Mouse (Mus musculus): ENCODE measurements at regions not wholly inside any gene's neighbourhood (a gene's known extent, or its start where the extent isn't known, plus 50 kb on each side); places are given as distances from the start of the nearest gene placed in this dataset.

DNA sequence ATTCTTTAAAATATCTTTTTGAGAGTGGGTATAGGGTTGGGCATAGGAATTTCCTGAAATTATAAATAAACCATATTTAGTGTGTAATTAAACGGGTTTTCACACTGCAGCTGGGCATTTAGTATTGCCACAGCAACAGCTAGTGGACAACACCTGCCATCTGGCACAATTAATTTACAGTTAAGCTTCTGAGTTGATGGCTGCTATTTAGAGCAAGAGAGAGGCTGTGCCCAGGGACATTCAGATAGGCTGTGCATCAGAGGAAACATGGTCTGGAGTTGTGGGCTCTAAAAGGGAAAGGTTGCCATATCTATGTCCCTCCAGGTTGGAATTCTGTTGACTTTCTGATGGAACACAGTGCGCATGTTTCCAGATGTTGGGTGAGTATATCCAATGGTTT lies 227.1 kb downstream of the Pth2r start:
- no peak for DNase-seq

DNA sequence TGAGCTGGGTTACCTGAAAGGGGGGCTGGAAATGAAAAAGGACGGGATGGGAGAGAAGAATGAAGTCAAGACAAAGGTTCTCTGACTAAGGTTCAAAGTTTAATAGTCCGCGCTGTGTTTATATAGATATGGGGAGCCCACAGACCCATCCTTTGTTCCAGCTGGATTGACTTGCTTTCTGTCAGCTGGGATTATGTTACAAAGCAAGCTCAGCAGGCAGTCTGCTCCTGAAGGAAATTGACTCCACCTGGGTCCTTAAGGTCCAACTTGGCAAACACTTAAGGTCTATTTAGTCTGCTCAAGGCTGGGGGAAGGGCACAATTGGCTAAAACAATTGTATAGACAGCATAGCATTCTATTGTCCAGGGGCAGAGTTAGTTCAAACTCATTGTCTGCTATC lies 253.8 kb downstream of the Pth2r start:
- DNase-seq, result peak; percentile 22

DNA sequence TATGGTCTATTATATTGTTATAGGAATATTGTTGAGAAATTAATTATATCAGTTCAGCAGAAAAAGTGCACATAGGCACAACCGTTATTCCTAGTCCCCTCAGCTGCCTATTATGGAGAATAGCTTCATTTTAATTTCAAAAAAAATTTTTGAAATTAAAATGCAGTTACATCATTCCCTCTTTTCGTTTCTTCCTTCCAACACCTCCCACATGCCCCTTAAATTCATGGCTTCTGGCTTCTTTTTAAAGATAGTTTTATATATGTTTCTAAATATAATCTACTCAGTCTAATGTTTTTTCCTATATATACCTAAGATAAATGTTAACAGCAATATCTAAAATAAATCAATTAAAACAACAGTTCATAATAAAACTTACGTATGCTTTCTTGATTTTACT lies 256.7 kb downstream of the Pth2r start:
- no peak for DNase-seq

DNA sequence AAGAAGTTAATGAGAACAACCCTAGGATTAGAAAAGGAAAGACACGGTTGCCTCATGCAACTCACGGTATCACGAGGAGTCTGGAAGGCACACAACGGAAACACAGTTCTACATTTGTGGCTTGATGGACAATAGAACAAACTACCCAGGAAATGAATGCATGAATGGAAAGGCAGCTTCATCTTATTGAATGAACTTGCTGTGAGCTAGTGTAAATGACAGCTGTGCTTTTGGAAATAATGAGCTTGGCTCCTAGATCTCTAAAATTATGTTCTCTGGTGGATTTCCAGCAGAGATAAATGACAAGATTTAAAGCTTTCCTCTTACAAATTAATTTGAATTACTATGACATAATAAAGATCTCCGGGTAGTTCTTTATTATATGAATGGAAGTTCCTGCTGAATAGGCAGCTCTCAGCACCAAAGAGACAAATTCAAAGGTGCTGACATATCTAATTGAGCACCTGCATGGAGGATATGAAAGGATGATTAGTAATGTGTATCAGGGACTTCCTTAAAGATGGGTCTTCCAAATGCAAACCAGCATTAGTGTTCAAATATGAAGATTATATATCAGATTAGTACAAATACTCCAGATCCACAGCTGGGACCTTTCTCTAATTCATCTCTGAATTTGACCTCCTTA lies 262.5 kb downstream of the Pth2r start:
- DNase-seq, result no peak

DNA sequence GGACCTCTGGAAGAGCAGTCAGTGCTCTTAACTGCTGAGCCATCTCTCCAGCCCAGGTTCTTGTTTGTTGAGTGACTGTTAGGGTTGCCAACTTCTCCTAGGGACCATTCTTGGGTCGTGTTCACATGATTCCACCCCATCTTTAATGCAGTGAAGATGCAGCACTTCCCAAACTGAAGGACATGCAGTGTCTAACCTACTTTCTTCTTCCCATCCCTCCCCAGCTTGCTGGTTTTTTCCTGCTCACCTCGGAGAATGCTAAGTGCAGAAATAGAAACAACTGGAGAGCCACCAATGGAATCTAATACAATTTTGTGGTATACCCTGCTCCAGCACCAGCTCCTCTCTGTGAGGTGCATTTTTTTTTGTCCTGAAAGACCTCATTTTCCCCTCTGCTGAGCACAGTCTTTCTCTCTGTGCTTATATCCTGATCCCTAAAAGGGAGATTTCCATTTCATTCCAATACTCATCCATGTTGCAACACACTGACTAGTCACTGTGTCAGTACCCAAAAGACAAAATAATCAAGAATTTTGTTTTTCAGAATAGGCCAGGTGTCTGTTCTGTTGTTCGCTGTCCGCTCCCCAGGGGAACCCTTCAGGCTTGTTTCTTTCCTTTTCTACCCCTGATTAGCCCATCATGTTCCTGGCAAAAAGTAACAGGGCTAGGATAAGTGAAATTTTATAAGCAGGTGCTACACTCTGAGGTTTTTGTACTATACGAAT lies 263.6 kb downstream of the Pth2r start:
- DNase-seq, result no peak

DNA sequence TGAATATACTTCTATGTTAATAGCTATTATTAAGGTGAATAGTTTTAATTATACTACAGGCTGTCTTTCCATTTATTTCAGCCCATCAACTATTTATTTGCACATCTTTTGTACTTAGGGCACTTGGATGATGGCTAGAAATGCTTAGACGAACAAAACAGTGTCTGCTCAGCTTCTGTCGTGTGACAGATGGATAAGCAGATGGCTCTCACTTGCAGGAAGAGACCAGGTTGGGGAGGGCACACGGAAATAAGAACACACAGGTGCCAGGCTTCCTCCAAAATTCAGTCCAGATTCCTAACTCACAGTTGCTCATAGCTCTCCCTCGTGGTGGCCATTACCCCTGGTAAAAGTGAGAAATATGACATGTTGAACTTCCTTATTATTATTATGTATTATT lies 267.0 kb downstream of the Pth2r start:
- peak; percentile 46 for DNase-seq

DNA sequence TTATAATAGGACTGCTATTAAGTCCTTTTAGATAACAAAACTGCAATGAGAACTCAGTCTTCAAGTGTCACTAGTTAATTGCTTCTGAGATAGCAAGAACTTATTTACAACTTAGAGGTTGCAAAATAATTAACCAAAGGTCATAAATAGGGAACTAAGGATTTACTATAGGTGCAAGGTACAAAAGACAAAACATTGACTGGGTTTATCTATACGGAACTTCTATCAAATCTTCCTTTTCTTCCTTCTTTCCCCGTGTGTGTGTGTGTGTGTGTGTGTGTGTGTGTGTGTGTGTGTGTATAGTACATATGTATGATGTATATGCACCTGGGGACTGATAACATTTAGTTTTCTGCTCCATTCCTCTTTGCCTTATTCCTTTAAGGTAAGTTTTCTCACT lies 305.5 kb downstream of the Pth2r start:
- no peak for DNase-seq

DNA sequence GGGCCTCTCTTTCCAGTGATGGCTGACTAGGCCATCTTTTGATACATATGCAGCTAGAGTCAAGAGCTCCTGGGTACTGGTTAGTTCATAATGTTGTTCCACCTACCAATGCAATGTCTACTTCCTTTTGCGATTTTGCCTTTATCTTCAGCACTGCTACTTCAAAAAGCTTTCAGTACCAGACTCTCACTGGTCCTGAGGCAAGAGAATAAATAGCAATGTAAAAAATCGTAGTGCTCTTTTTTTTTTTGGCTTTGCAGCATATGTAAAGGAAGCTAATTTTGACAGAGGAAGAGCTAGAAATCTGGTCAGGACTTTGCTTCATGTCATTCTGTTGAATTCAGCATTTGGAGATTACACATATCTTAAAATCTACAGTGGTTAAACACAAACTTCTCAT lies 291.0 kb upstream of the Crygf start:
- DNase-seq, result no peak

DNA sequence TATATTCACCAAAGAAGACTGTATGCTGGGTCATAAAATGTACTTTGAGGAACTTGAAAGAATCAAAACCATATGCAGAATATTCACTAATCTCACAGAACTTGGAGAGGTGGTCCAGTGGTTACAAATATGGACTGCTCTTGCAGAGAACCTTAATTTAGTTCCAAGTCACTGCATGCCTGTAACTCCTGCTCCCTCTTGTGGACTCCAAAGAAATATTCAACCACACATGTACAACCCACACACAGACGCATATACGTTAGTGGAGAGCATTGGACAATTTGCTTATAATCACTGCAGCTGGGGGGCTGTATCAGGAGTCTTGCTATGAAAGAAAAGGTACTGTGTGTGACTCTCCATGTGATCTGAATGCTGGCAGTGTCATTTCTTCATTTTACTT lies 271.9 kb upstream of the Crygf start:
- no peak for DNase-seq

DNA sequence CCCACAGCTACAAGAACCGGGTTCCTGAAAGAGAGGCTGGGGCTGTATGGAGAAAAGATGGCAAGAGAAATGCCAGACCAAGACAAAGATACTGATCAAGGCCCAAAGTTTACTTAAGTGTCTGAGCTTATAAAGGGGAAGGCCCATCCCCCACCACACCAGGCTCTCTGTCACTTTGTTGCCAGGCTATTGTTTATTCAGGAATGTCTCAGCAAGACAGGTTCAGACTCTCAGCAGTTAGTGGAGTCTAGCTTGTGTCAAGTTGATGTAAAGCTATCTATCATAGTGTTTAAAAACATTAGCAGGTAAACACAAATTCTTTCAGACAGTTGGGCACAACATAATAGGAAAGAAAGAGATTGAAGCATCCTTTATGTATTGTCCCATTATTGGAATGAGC lies 244.4 kb upstream of the Crygf start:
- no peak for DNase-seq

DNA sequence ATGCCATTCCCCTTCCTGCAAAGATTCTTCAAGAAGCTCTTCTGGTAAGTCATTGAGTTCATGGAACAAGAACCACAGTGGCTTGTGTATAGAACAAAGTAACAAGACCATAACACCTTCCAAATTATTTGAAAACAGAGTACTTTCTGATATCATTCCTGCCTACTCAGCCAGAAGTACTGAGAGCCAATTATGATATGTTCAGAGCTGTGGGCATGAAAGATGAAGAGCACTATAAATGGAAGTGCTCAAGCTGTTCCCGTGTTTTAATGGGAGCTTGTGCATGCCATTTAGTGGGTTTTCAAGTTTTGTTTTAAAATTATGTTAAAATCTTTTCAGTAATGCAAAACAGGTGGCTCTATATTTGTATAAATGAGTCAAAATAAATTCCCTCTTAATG lies 239.0 kb upstream of the Crygf start:
- no peak for DNase-seq

DNA sequence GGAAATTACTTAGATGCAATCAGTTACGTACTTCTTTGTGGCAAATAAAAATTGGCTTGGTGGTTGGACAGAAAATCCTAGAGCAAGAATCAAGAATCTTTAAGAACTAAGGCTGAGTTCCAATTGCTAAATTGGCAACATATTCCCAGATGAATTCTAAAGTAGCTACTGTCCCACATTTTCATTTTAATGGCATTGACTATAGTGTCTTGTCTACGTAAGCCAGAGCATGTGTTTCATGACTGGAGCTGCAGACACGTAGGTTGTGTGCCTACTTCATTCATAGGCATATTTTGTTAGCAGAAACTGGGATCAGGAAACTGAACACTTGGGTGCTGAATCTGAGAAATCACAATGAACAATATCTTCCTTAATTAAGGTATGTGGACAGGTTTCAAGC lies 196.1 kb upstream of the Crygf start:
- DNase-seq, result no peak

DNA sequence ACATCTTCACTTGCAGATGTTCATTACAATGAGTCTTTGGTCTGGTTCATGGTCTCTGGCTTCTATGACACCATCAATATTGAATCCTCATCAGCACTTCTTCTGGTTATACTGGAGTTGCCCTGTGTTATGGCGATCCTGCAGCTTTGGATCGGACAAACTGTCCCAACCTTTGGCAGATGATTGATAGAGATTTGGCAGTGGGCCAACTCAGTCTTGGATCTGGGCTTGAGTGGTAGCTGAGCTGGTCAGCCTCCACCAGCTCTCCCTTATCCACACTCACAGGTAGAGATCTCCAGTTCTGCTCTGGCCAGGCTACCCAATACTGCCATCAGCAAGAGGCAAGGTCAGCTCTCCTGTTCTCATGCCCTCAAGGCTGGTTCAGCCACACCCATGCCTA lies 168.4 kb upstream of the Crygf start:
- no peak for DNase-seq

DNA sequence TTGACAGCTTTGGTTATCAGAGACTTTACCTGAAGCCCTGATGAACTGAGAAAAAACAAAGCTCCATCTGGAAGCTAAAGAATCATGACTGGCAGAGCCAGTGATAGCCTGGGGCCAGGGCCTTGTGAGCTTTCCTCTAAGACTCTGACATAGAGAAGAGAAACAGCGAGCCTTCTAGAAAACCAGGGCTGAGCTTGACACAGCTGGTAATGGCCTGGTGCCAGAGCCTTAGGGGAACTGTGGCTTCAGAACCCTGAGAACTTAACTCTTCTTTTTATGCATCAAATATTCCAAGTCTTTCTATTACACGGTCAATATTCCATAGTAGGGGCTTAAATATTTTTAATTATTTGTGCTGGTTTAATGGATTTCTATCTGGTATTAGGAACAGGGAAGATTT lies 165.2 kb upstream of the Crygf start:
- no peak for DNase-seq

DNA sequence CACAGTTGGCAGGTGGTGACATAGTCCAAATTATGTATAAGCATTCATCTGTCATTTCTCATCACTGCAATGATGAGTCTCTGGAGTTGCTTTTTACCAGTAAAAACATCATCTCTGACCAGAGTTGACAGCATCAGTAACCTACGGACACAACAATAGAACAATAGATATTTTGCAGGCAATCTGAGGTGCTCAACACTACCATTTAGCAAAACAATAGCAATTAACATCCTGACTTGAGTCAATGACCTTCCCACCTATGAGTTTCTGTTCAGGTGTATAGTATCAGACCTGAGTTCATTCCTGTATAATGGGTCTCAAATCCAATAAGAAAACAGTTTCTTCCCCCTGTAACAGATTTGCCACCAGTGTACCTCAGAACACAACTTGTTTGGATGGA lies 126.1 kb upstream of the Crygf start:
- DNase-seq, result no peak

DNA sequence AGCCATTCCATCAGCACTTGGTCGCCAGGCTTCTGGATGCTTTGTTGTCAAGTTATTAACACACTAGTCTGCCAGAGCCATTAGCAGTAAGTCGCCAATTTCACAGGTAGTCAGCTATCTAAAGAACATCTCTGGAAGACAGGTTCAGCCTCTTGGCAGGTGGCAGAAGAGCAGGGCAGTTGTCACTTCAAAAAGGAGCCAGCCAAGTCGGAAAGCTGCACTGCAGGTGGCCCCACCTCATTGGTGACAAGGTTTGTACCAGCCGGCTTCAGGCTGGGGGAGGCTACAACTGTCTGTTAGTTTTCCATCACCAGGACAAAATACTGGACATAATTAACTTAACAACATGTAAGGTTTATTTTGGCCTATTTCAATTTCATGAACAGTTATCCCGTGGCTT lies 105.5 kb upstream of the Crygf start:
- no peak for DNase-seq

DNA sequence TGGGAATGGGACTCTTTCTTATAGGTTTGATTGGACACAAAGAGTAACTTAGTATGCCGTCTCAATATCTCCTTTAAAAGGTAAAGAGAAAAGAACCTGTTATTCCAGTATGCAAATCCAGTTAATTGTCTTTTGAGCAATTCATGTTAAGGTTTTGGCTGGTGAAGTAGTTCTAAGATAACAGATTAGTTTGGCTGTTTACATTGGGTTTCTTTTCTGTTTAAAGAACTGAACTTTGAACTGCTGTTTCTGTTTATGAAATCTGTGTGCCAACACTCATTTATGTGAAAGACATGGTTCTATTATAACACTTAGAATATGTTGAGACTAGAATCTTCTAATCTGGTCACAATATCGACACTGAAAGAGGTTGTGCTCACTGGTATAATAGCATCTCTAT lies 85.2 kb upstream of the Crygf start:
- no peak for DNase-seq

DNA sequence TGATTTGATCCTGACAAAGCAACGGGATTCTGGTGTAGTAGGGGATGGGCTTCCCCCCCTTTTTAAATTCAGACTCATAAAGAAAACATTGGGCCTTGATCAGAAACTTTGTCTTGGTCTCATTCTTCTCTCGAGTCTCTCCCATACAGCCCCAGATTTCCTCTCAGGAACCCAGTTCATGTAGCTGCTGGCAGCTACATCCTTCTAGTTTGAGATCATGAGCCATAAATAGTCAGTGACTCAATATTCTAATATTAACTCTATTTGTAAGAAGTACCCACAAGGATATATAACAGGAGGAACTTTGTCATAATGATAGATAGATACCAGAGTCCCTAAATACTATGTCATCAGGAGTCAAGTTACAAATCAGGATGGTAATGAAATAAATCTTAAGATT lies 79.3 kb upstream of the Crygf start:
- DNase-seq, result no peak

DNA sequence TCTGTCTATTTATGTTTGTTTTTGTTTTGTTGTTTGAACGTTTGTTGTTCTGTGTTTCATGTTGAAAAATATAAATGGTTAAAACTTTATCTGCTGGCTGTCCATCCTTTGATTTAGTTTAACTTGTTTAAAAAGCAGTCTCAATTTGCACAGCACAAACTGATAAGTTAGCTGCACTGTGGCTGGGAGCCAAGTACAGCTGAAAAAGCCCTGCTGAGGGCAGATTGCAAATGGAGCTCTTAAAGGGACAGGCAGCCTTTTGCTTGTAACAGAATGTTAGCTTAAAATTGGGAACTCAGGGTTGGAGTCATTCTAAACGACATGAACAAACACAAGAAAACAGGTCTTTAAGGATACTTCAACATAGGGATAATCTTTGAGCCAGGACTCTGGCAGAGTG lies 52.6 kb upstream of the Crygf start:
- DNase-seq, result peak; percentile 91
